Mouse (Mus musculus): ENCODE data around the gene Foxp4.

Foxp4 gene

GRCm38 (mm10) chr17:47929431-47929830 lies 5.0 kb upstream of the Foxp4 start:
- no peak for DNase-seq

GRCm38 (mm10) chr17:47925988-47926387 lies 1.5 kb upstream of the Foxp4 start:
- no peak for DNase-seq

GRCm38 (mm10) chr17:47925340-47925926 lies 988 bp upstream of the Foxp4 start:
- no peak for DNase-seq

- DNase-seq, result peak; percentile 70 to 71
Observed at GRCm38 (mm10) chr17:47923678-47924382, 615 bp downstream of the Foxp4 start.

- DNase-seq, result peak; percentile 53 to 57
Observed at GRCm38 (mm10) chr17:47923011-47923677, 1.3 kb downstream of the Foxp4 start.

GRCm38 (mm10) chr17:47922579-47922978 lies 1.9 kb downstream of the Foxp4 start:
- DNase-seq, result peak in 1 of 2 experiments; percentile 30

- DNase-seq, result peak in 1 of 2 experiments; percentile 27
Observed at GRCm38 (mm10) chr17:47922116-47922515, 2.3 kb downstream of the Foxp4 start.

GRCm38 (mm10) chr17:47921136-47921665 lies 3.2 kb downstream of the Foxp4 start:
- DNase-seq, result no peak

- DNase-seq, result no peak
Observed at GRCm38 (mm10) chr17:47919826-47920225, 4.6 kb downstream of the Foxp4 start.

GRCm38 (mm10) chr17:47917907-47918306 lies 6.5 kb downstream of the Foxp4 start:
- no peak for DNase-seq

- no peak for DNase-seq
Observed at GRCm38 (mm10) chr17:47917212-47917611, 7.2 kb downstream of the Foxp4 start.

GRCm38 (mm10) chr17:47914676-47915219 lies 9.7 kb downstream of the Foxp4 start:
- DNase-seq, result peak in 1 of 2 experiments; percentile 51

- peak; percentile 68 to 72 for DNase-seq
Observed at GRCm38 (mm10) chr17:47909091-47910001, 15.1 kb downstream of the Foxp4 start.

- DNase-seq, result no peak
Observed at GRCm38 (mm10) chr17:47908079-47908478, 16.4 kb downstream of the Foxp4 start.

GRCm38 (mm10) chr17:47907366-47907920 lies 17.0 kb downstream of the Foxp4 start:
- no peak for DNase-seq

GRCm38 (mm10) chr17:47903846-47904680 lies 20.4 kb downstream of the Foxp4 start:
- DNase-seq, result no peak

GRCm38 (mm10) chr17:47901782-47902181 lies 22.7 kb downstream of the Foxp4 start:
- DNase-seq, result peak in 1 of 2 experiments; percentile 49

- no peak for DNase-seq
Observed at GRCm38 (mm10) chr17:47900716-47901115, 23.7 kb downstream of the Foxp4 start.

GRCm38 (mm10) chr17:47899156-47899555 lies 25.3 kb downstream of the Foxp4 start:
- no peak for DNase-seq

GRCm38 (mm10) chr17:47897956-47898752 lies 26.3 kb downstream of the Foxp4 start:
- peak in 1 of 2 experiments; percentile 42 for DNase-seq

Measured in cerebellum, postnatal 10 days (tissue).